Mouse (Mus musculus) heart, postnatal 14 days (tissue): ENCODE measurements at regions not wholly inside any gene's neighbourhood (a gene's known extent, or its start where the extent isn't known, plus 50 kb on each side); places are given as distances from the start of the nearest gene placed in this dataset.

Experiments
- DNase-seq, 2 experiments: peaks; one replicate each; pipeline ENCODE4 v3.0.0; 2021 to 2022
- intact Hi-C: fragments of 180-260 bp; cut with DNase I; formaldehyde crosslinking; loops from one replicate; pipeline ENCODE4 v1.15.1; 2025

DNA sequence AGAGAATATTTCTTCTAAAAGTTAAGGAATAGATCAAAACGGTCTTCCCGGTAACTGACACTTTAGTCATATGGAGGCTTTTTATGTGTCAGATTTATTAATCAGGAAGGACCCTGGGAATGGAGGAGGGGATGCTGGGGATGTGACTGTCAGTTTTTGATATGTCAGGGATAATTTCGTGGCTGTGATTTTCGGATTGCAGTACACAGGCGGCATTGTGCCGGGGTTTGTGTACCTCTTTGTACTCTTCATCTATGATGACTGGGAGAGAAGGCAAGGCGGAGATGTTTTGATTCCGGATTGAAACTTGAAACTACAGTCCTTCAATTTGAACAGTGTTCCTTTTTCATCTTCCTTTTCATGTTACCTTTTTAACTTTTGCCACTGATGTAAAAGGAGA, 344.2 kb downstream of the Mdfic start:
- no peak for DNase-seq
- intact Hi-C loops = no loop called here

DNA sequence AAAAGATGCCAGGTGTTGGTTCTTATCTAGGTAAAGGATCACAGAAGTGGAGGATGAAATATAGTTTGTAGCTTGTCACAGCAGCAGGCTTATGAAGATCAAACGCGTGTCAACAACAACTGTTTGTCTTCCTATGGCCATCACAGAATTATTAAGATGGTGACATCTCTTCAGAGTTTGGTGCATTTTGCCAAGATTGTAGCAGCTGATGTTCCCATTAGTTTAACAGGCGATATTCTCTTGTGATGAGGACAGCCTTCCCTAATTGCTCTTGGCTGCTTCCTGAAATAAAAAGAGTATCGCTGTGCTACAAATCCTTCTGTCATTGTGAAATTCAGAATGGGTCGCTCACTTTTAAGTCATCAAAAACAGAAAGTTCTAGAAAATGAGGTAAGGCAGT, 344.7 kb downstream of the Mdfic start:
- intact Hi-C loops = no loop called here
- DNase-seq = no peak

GRCm38 (mm10) chr6:16076266-16076665, 355.8 kb downstream of the Mdfic start:
- no peak for DNase-seq
- intact Hi-C loops = no loop called here

DNA sequence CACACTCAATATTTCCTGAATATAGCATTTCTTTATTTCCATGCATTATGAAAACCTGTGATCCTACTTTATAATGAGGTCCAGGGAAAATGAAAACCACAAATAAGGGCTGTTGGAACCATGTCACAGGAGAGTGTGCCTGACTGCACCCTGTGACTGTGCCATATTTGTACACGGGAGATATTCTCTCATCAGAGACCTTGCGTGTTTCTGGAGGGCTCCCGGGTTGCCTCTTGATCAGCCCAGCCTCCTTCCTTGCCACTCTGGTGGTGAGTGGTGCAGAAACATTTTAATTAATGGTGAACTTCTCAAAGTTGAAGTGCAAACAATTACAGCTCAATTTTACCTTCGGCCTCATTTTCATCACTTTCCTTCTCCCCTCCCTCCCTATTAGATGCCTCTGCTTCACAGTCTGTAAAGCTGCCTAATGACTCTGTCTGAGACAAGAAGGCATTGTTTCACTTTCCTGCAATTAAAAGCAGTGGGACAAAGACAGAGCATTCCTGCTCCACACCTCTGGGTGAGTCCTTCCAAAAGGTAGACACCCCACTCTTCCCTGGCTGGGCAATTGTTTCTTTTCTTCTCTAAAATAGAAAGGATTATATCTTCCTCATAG, 356.8 kb downstream of the Mdfic start:
- intact Hi-C loops = no loop called here
- DNase-seq = no peak

- intact Hi-C loops = no loop called here
- no peak for DNase-seq
Measured at GRCm38 (mm10) chr6:16077917-16078316, 357.5 kb downstream of the Mdfic start.

DNA sequence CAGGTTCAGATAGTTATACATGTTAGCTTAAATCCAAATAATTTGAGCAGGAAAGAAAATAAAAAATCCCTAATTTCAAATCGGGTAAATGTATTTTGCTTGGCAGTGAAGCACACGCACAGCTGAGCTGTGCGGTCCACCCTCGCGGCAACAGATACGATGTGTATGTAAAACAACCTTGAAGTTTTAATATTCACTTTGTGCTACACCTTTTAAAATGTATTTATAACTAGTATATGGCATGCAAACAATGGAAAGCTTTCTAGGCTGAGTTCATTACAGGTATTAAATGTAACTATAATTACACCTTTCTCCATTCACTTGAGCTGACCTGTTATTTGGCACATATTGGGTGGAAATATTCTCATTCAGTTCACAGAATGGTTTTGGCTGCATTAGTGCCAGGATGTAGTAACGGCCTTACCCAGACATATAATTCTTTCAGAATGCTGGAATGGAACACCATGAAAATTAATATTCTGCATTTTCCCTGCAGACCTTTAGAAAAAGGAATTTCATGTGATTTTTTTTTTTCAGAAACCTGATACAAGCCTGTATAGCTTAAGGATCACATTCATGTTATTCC, 366.6 kb downstream of the Mdfic start:
- intact Hi-C loops = no loop called here

DNA sequence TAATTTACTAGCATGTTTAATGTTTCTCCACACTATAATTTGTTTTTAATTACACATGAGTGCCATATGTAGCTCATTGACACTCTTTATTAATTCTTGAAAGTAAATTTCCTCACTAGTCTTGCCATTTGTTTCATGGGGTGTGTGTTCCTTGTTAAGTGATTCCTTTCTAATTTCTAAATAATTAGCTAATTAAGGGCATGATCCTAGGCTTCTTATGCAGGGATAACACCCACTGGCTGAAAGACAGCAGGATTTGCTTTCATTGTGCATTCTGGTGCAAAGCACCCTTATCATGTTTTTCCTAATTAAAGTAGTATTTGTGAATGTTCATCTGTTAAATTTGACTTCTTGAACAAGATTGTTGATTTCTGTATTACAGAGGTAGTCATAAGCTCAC, 378.3 kb downstream of the Mdfic start:
- DNase-seq = no peak

More for the DNA sequence above, 366.6 kb downstream of the Mdfic start:
- DNase-seq = no peak

DNA sequence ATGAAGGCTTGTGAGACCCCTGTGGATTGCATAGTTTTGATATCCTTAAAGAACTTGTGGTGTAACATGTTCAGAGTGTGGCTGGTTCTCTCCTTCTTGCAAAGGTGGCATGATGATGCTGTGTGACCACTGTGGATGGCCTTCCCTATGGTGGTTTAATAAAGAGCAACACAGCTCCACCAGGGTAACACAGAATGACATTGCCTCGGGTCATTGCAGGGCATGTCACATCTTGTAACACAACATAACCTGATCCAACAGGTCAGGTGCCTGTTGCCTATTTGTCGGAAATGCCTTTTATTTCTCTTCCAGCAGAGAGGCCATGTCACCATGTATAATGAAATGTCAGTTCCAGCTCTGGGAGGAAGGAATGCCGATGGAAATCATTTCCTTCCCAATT, 420.5 kb downstream of the Mdfic start:
- DNase-seq = no peak
- intact Hi-C loops = no loop called here

More for the DNA sequence above, 378.3 kb downstream of the Mdfic start:
- intact Hi-C loops = no loop called here

DNA sequence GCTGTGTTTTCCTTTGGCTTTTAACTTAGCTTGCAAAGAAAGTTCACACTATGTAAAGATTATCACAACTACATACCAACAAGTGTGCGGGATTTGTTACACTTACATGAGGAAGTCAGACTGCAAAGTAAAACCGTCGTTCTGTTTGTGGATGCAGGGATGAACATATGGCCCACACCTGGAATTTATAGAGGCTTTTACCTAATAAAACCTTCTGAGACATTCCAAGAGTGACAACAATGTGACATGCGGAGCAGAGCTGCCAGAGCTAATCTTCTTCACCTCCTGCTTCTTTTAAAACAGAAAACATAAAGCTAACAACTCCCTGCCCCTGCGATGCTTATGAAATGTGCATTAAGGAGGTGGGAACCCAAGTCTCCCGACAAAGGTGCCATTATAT, 424.1 kb downstream of the Mdfic start:
- intact Hi-C loops = no loop called here
- no peak for DNase-seq

- DNase-seq = no peak
- intact Hi-C loops = no loop called here
Measured at GRCm38 (mm10) chr6:16150535-16150934, 430.1 kb downstream of the Mdfic start.

- intact Hi-C loops = no loop called here
- no peak for DNase-seq
Measured at GRCm38 (mm10) chr6:16151478-16151877, 431.0 kb downstream of the Mdfic start.

GRCm38 (mm10) chr6:16152691-16153090, 432.2 kb downstream of the Mdfic start:
- intact Hi-C loops = no loop called here
- no peak for DNase-seq

- DNase-seq = no peak
- intact Hi-C loops = no loop called here
Measured at GRCm38 (mm10) chr6:16165012-16165411, 444.6 kb downstream of the Mdfic start.

DNA sequence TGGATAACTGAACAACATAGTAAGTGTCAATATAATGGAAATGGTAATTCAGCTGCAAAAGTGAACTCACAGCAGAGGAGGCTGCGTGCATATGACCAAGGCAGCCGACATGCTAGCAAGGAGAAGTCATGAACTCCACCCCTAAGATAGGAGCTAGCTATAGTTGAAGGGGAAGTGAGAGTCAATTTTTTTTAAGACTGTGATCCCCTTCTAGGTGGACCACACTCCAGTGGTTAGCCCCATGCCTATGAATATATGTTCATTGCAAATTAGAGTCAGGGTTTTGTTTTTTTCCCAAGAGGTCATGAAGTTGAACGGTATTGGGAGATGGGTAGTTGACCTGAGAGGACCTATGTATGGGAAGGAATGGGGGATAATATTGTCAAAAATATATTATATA, 451.4 kb downstream of the Mdfic start:
- intact Hi-C loops = no loop called here
- DNase-seq = no peak

GRCm38 (mm10) chr6:16177313-16177712, 456.9 kb downstream of the Mdfic start:
- no peak for DNase-seq
- intact Hi-C loops = no loop called here

- DNase-seq = no peak
- intact Hi-C loops = no loop called here
Measured at GRCm38 (mm10) chr6:16187983-16188550, 467.6 kb downstream of the Mdfic start.

- no peak for DNase-seq
- intact Hi-C loops = no loop called here
Measured at GRCm38 (mm10) chr6:16212975-16213374, 492.5 kb downstream of the Mdfic start.

GRCm38 (mm10) chr6:16213635-16214034, 493.2 kb downstream of the Mdfic start:
- no peak for DNase-seq
- intact Hi-C loops = no loop called here

- peak; percentile 8 to 53 for DNase-seq
- intact Hi-C loops = loop anchor here (5.0 to 10.0 kb wide), 2 partner anchors 1324 to 1386 kb away; no protein-coding TSS in a partner anchor
Measured at GRCm38 (mm10) chr6:16221002-16221627, 500.7 kb downstream of the Mdfic start.
